Mouse (Mus musculus) T-helper 1 cell (primary cell): ENCODE measurements at regions not wholly inside any gene's neighbourhood (a gene's known extent, or its start where the extent isn't known, plus 50 kb on each side); places are given as distances from the start of the nearest gene placed in this dataset.

Experiments used
- in situ Hi-C: fragments of 300-600 bp; cut with MboI, MseI; formaldehyde crosslinking; loops from one replicate; pipeline ENCODE4 v1.15.1; 2025; ENCODE audit warnings: high pct_unique_total_duplicates

DNA sequence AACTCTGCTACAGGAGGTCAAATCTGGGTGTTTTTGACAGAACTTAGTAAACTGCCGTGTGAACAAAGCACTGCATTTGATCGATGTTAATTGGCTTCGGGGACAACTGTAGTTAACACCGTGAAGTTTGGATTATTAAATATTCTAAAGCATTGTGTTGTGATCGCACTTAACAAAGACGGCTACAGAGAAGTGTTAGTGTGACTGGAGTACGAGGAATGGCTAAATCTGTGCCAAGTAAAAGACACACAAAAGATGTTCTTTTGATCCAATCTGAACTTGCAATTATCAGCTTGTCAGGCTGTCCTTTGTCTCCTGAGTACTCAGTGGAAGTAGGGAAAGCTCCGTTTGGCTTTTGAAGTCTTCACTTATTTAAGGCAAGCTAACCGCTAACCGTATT is 259.7 kb downstream of the Tmem182 start:
- in situ Hi-C loops = no loop called here

DNA sequence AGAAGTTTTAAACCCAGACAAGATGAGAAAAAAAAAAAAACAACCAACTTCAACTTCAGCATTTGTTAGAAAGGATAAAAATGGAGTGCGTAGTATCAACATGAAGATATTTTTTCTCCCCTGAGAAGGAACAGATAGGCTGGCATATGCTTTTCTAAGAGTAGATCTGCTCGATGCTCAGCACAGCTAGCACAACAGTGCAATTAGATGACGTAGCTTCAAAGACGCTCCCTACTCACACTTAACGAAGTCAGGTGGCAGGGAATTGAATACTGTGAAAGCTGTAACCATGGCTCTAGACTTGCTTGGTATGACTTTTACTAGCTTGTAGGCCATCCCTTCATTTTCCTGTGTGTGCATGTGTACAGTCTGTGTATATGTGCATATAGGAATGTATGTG is 299.5 kb downstream of the Tmem182 start:
- in situ Hi-C loops = no loop called here

DNA sequence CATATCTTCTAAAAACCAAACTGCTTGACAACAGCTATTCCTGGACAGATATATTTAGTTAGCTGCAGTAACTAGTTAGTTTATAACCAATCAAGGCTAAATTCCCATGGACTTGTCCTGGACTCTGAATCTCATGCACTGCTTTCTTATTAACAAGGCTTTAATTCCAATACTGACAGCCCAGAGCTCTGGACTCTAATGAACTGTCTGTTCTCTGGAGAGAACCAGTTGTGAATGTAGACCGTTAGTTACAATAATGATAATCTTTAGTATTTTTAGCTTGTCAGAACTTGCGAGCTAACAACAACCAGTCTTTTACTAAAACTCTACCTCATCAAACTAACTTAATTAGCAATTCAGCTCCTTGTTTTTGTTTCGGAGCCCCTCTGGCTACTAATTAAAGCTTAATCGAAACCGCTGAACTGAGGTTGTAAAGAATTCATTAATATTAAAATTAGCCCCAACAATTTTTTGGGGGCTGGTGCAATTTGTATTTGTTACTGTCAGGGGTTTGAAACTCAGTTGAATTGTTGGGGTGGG is 316.3 kb downstream of the Tmem182 start:
- in situ Hi-C loops = loop anchor here (5.0 kb wide), 1 partner anchor 46 kb away; no protein-coding TSS in a partner anchor

DNA sequence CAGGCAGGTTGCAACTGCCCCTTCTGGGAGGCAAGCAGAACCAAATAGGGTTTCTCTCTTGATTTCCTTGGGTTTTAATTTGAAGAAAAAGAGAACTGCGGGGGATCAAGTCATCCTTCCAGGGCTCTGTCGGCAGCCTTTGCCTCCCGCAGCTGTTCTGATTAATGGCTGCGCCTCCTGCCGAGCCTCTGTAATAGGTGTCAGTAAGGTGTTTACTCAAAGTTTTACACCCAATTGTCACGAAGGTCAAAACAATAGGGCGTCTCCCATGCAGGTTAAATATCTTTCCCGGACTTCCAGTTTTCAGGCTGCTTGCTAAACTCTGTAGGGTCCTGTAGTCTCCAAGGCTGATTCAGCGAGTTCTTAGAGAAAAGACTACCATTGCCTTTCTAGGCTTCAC is 326.0 kb downstream of the Tmem182 start:
- in situ Hi-C loops = no loop called here

DNA sequence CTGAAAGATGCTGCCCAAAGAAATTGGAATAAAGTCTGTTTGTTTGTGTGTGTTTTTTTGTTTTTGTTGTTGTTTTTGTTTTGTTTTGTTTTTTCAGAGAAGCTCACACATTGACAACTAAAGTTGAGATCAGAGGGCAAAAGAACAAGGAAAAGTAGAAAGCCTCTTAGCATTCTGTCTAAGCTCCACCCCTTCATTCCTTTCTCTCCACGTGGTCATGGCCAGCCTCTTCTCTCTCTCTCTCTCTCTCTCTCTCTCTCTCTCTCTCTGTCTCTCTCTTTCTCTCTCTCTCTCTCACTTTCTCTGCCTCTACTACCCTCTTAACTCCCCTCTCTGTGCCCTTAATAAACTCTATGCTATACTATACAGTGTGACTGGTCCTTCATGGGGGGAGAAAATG is 327.7 kb downstream of the Tmem182 start:
- in situ Hi-C loops = no loop called here

DNA sequence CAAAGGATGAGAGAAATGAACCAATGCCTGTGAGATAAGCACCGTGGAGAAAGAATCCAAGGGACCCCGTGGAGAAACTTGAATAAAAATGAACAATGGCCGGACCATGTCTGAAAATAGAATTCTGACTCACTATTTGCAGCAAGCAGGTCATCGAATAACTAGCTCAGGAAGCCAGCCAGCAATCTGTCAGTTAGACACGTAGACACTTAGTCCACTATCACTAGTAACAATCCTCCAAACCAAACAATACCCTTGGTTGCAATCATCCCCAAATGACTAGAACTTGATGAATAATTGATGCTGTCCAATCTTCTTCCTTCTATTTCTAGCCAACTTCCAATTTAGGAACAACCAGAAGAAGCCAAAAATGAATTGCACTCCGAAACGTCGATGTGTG is 328.5 kb downstream of the Tmem182 start:
- in situ Hi-C loops = no loop called here

DNA sequence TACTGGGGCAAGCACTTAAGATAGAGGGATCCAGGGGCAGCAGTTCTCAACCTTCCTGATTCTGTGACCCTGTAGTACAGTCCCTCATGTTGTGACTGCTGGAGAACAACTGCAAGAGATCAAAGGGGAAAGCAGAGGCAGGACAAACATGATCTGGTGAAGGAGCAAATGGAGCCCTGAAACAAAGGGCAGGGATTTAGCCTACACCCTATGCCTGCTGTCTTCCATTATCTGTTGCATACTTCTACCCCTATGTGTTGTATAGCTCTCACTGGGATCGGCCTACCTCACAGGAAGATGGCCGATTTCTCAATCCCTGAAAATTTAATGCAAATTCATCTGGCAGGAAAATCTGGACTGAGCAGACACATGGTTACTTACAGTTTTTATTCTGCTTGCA is 334.3 kb downstream of the Tmem182 start:
- in situ Hi-C loops = no loop called here

DNA sequence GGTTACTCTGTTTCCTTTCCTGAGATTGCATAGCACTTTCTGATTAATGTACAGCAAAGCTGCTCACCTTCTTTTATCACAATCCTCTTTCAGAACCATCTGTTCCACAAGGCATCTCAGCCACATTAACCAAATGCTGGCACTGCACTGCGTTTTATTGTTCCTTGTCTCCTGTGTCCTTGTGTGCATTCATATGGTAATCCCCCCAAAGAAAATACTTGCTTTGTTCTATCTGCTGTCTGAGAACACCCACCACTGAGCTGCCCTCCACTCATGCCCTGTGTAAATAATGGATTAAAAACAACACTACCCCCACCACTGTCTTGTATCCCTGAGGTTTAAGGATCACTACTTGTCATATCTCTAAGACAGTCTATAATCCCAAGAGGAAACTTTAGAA is 335.1 kb downstream of the Tmem182 start:
- in situ Hi-C loops = no loop called here

DNA sequence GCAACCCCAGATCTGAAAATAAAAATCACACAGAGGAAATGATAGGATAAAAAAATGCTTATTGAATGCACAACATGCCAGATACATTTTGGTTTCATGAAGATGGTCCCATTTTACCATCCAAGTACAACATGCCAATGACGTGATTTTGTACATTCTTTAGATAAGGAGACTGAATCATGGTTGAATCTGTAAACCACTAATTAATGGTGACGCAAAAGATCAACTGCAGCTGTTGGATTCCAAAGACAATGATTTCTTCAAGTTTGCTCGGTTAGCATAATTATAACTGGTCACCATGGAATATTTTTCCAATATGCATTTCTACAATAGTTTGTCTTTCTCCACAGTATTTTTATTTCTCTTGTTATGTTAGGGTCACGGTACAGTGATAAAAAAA is 336.6 kb downstream of the Tmem182 start:
- in situ Hi-C loops = no loop called here

DNA sequence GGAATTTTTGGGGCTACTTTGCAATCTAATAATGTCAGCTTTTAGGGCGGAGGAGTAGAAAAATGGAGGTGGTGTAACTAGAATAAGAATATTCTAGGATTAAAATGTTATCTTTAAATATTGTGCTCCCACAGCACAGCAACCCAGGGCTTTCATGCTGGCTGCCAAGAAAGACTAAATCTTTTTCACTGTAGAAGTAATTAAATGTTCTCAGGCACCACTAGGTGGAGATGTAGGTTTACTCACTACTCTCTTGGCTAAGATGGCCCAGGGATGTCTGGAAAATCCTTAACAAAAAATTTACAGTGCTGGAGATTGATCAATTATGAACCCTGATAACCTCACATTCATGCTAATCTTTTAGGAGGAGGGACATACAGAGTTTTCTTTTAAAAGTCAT is 347.1 kb downstream of the Tmem182 start:
- in situ Hi-C loops = no loop called here

DNA sequence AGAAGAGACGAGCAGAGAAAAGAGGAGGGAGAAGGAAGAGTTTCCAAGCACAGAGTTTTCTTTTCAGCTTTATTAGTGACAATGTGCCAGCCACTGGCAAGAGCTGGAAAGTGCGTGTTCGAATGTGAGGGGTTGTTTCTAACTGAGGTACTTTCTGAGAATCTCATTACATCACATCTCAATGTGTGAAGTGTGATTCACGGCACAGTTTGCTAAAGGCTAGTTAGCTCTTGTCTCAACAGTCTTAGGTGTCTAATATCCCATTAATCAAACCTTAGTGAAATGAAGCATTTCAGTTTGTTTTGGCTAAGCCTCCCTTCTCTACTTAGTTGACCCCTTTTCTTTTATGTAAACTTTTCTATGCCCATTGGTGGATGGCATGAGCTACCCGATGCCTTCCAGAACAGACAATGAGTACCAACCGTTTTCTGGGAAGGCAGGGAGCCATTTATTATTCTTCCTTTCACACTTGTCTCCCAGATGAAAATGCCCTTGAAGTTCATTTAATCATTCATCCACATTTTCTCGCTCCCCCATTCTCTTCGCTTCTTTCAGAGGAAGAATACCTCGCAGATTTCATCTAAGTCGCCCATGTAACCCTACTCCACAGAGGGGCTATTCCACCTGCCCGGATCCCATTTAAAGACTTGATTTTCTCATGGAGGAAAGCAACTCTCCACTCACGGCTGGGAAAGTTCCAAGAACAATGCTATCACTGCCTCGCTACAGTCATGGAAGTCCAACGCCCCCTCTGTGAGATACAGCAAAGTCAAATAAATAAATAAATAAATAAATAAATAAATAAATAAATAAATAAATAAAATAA is 348.0 kb downstream of the Tmem182 start:
- in situ Hi-C loops = no loop called here

DNA sequence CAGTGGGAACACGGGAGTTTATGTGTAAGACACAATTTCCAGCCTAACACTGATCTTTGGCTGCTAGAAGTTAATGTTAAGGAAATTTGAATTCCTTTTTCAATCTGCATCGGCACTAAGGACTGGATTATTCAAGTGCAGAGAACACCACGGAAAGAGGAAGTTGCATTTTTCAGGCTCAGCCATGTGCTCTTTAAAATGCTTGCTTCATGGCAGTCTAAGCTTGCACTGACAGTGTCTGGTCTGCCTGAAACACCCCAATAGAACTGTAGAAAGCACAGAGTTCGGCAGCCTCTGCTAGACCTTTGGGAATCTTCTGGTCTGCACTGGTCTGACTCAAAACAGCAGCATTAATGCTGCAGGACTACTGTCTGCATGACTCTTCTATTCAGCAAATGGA is 348.8 kb downstream of the Tmem182 start:
- in situ Hi-C loops = no loop called here

DNA sequence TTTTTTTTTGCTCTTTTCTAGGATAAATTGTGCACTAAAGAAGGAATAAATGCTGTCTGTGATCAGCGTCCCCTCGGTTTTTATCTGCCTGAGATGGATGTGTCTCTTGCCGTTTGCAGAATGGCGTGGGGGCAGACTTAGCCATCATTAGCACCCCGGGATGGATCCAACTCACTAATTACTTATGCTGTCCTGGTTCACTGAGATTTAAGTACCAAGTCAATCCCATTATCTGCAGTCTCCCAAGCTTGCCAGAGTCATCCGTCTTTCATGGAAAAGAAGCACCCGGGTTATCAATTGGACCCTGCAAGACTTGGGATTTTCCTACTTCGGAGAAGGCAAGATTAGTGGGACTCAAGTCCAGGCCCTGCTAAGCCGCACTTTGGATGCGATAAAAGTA is 351.5 kb downstream of the Tmem182 start:
- in situ Hi-C loops = no loop called here

DNA sequence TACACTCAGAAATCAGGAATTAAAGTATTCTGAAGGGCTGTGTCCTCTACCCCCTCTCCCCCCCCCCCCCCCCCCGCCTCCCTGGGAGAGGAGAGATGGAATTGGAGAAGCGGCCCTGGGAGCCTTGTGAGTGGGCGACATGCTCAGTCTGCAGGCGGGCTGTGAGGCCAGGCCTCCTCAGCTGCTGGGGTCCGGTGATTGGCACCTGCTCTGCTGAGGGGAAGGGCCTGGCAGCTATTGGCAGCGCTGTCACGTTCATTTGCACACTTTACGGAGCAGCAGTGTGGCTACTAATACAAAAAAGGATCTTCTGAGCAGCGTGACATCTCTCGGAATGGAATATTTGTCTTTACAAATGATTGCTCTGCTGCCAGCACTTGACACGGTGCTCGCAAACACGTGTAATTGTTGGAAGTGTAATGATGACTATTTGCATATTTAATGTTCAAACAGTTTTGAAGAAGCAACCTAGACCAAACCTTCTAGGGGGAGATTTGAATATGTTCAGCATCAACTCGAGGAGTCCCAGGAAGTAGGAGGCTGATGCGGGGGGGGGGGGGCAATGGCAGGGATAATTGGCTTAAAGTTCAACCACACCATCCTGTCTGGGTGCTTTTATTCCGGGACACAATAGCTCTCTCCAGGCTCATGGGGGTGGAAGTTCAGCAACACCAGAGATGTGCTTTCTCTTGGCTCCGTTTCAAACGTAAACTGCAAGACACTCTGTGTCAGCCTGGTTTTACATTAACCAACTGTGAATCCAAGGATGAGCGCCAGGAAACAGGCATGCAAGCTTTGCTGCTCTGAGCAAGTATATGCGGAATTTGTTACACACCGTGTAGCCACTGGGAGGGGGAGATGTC is 352.5 kb downstream of the Tmem182 start:
- in situ Hi-C loops = no loop called here

DNA sequence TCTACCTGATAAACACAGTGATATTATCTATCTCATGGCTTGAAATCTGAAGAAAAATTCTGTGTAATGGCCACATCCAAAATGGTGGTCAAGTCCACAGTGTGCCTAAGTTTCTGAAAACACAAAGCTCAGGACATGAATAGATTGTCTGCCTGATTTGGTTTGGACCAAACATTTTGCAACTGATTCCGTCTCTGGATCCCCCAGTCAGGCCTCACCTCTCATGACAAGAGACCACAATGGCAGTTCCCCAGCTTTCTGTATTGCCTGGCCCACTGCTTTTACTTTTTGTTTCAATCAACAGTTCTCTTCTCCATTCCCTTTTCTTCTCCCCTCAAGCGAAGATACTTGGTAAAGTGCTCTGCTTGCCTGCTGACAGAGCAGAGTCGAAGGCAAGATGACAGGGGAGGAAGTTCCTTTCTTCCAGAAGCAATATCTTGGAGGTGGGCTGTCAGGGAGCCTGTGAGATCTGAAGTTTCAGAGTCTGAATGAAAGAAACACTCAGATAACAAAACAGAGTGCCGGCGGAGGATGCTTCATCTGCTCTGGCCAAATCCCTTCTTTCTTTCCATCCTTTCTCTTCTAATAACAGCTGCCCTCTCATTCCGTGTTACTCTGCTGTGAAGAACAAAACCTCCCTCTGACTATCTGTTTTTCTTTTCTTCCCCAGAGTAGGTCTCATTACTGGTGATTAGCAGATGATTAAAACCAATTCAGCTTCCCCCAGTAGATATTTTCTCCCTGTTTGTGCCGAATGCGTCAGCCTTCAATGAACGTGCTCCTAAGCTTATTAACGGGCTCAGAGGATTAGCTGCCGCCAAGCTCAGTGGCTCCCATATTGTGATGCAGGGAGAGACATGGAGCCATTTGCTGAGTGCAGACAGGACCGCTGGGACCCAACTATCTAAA is 360.7 kb downstream of the Tmem182 start:
- in situ Hi-C loops = loop anchor here (5.0 kb wide), 1 partner anchor 44 kb away; no protein-coding TSS in a partner anchor

DNA sequence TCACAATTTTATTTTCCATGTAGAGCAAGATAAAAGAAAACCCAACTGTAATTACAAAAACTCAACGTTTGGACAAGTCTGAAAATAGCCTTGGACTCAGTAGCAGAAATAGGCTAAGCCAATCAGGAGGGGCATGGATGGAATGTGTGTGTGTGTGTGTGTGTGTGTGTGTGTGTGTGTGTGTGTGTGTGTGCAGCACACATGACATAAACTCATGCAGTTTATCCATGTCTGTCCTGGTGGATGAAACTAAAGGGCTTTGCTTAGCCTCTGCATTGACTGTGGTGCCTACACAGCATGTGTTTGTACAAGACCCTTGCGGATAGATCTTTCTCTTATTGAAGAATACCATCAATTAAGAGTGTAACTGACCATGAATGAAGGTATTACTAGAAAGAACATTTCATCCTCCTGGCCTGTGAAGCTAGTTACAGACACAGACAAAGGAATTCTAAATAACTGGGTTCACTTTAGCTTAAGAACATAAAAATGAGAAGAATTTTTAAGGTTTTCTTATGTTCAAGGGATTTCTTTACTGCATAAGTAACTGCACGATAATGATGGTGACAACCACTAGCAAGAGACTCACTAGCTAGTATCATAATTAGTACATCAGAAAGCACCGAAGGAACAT is 361.5 kb downstream of the Tmem182 start:
- in situ Hi-C loops = loop anchor here (5.0 kb wide), 1 partner anchor 45 kb away; no protein-coding TSS in a partner anchor

DNA sequence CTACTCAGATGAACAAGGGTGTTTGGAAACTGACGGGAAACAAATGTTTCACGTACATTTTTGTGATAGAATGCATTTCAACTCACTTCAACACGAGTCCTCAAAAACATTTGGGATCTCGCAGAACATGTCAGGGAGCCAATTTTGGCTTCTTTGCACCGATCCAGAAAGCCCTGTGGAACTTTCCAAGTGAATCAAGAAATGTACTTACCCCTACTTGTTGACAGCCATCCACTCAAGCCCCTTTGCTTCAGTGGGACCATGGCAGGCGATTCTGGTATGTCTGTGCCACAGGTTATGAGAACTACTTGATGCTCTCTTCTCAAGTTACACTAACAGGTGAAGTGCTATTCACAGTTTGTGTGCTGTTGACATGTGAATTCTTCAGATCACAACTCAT is 381.6 kb downstream of the Tmem182 start:
- in situ Hi-C loops = no loop called here

DNA sequence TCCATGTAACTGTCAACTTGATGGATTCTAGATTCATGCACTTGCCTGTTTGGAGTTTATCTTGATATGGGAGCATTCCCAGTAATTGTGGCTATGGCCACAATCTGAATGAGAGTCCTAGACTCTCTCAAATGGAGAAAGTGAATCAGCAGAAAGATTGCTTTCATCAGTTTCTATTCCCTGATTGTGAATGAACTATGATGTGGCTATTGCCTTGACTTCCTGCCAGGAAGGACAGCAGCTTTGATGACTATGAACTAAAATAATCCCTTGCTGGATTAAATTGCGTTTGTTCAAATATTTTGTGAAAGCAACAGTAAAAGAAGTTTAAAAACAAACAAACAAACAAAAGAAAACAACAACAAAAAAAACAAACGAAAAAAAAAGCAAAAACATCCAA is 407.5 kb downstream of the Tmem182 start:
- in situ Hi-C loops = no loop called here

DNA sequence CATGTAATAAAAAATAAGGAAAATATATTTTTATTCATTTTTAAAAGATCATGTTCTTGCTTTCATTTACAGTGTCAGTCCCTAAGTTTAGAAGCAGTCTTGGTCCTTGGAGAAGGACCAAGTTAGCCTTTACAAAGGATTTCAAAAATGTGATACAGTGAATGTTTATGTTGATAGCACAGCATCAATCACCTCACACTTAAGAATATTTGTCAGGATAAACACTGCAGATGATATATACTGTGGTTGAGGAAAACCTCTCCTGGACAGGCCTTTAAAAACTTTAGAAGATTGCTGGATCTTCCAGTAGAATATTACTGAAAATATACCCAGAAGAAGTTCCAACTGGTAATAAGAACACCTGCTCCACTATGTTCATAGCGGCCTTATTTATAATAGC is 420.4 kb downstream of the Tmem182 start:
- in situ Hi-C loops = no loop called here

DNA sequence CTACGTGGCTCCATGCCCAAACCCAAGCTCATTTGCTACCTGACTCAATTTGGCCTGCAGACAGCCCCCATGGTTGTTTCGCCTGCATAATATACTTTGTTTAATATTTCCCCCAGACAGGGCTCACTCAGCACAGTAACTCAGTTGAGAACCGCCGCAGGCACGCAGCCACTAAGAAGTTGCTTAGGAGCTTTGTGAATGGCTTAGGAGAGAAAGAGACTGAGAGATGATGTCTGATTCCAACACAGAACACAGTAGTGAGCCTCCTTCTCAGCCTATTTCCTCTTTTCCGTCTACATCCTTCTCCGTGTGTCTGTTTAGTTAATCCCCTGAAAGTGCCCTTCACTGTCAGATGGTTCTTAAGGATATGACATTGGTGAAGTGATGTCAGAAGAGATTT is 429.9 kb downstream of the Tmem182 start:
- in situ Hi-C loops = no loop called here

DNA sequence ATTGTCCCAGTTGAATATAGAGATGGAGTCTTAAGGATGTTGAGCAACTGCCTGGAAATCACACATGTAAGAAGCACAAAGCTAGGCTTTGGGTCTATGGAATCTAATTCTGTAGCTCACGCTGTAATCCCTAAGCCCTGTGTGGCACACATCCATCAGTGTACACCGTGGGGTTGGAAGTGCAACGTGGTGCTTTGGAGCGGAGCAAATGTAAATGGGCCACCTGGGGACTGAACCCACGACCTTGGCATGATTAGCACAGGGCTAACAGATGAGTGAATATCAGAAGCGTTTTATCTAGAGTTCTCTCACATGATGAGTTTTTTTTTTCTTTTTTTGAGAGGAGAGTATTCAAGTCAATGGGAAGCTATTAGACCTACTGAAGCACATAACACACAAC is 437.6 kb downstream of the Tmem182 start:
- in situ Hi-C loops = no loop called here
